Mouse (Mus musculus) cerebellum, adult 2 months (tissue): Measurements from ENCODE around the gene Pigh.

Source experiments
- CTCF ChIP-seq: fragments of 200-500 bp; IDR thresholded peaks from 2 replicates; pipeline ENCODE4 v1.5.1; 2011; ENCODE audit warnings: low read depth, mild to moderate bottlenecking, control low read depth, low read length, moderate library complexity, borderline replicate concordance; ENCODE audit not compliant: insufficient read depth
- POLR2A ChIP-seq: fragments of 200-500 bp; IDR thresholded peaks from 2 replicates; pipeline ENCODE4 v1.6.1; 2011; ENCODE audit warnings: low read length, control low read depth, borderline replicate concordance; ENCODE audit not compliant: insufficient read depth

GRCm38 (mm10) chr12:79069916-79070315 is 19.5 kb downstream of the Pigh start:
- TF ChIP-seq POLR2A (no peak), CTCF (no peak)
